Mouse (Mus musculus) megakaryocyte progenitor cell, adult 5-6 weeks (primary cell): ENCODE measurements around the gene Phf13. TPM values are rescaled to one million over a fixed set of nuclear protein-coding genes. Genes with fewer than 3 reads are reported as not detected.
"Not testable (repeated sequence)": the region's sequence is repeated elsewhere in the genome, so short reads cannot be mapped to it uniquely, and the experiment has no call there.

ENCODE experiments used
- ATAC-seq: replicated peaks from 2 replicates; pipeline ENCODE4 v1.8.0; 2016; ENCODE audit warnings: mild to moderate bottlenecking, moderate TSS enrichment, inconsistent platforms; ENCODE audit not compliant: poor library complexity
- total RNA-seq, 2 experiments: library from RNA; stranded (forward) in 1 of 2; stranded (reverse) in 1 of 2; fragments of 157-497, 149-512 nt in 1 of 2; fragments of 200-1000 nt in 1 of 2; gene quantifications; 2 replicates each; pipeline versions ENCODE4 v1.2.3 to v1.2.4; 2015 to 2017

Gene Phf13
- total RNA-seq (2015) (2.8 and 4.6 TPM in 2 replicates), total RNA-seq (2017) (1.0 and 2.7 TPM in 2 replicates)

DNA sequence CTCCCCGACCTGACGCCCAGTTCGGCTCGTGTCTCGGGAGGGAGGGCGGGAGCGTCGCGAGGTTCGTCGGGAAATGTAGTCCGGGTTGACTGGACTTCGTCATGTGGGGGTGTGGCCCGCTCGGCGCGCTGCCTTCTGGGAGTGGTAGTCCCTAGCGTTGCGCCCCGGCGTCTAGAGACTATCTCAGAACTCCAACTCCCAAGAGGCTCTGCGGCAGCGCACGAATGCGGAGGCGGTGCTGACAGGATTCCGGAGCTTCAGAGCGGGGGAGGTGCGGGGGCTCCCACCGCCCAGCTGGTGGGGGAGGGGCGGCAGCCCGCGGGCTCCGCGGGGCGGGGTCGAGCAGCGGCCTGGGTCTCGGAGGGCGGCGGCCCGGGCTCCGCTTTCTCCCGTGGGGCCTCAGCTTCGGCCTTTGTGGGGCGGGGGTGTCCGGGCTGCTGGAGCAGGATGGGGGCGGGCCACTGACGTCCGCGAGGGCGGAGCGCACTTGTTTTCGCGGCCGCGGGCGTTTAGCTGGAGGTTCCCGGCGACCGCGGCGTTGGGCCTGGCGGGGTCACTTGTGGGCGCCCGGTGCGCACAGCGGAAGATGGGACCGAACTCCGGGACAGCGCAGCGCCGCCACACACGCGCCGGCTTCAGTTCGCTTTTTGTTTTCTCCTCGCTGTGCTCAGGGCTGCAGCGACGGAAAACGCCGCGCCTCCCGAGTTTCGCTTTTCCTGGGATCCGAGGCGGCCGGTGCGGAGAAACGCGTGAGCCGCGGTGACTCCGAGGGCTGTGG lies at the start of gene Phf13:
Gene Phf13 (minus strand): TSS at position 86 of the 778 bp plus-strand sequence.
- ATAC-seq: peak; percentile 84

GRCm38 (mm10) chr4:152044609-152045008 lies 48.6 kb upstream of the Phf13 start:
- no peak for ATAC-seq

- ATAC-seq: no peak
Measured at GRCm38 (mm10) chr4:152043171-152043570, 47.1 kb upstream of the Phf13 start.

GRCm38 (mm10) chr4:152041924-152042641 lies 46.0 kb upstream of the Phf13 start:
- no peak for ATAC-seq

- ATAC-seq: no peak
Measured at GRCm38 (mm10) chr4:152039831-152040310, 43.8 kb upstream of the Phf13 start.

- ATAC-seq: peak; percentile 88
Measured at GRCm38 (mm10) chr4:152038985-152039830, 43.1 kb upstream of the Phf13 start, which contains the start of gene Nol9. Gene Nol9, plus strand, starts transcription at chr4:152039321.

DNA sequence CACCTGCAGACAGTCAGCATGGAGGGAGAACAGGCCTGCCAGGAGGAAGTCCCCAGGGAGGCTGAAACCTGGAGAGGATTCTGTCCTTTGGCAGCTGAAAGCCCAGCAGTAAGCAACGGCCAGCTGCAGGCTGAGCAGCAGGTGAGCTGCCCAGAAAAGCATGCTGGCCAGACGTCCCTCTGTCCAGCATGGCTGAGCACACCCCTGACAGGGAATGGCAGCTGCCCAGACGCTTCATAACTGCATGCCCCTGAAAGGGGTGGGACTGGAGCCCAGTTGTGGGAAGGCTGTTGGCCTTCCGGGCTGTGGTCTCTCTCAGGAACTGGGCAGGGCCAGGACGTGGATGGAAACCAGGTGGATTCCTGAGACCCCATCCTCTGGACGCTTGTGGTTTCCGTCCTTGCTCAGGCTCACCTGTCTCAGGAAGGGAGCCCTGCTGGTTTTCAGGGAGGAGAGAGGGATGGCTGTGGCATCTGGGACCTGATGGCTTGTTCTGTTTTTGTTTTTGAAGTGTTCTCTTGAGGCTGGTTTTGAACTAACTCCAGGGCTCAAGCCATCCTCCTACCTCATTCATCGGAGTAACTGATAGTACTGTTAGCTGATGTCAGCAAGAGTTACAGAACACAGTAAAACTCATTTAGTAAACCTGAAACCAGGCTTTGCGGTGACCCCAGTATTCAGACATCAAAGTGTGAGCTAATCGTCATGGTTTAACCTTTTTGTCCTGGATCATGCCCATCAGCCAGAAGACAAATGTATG lies 42.3 kb upstream of the Phf13 start, which contains the start of gene Tas1r1:
Gene Tas1r1 (minus strand): TSS at position 344 of the 760 bp plus-strand sequence.
- peak; percentile 33 for ATAC-seq

DNA sequence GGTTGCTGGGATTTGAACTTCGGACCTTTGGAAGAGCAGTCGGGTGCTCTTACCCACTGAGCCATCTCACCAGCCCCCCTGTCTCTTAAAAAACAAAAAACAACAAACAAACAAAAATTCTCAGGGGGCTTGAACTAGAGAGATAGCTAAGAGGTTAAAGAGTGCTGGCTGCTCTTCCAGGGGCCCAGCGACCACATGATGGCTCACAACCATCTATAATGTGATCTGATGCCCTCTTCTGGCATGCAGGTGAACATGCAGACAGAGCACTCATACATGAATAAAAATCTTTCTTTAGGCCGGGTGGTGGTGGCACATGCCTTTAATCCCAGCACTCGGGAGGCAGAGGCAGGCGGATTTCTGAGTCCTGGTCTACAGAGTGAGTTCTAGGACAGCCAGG lies 40.4 kb upstream of the Phf13 start:
- ATAC-seq: not testable (repeated sequence)

DNA sequence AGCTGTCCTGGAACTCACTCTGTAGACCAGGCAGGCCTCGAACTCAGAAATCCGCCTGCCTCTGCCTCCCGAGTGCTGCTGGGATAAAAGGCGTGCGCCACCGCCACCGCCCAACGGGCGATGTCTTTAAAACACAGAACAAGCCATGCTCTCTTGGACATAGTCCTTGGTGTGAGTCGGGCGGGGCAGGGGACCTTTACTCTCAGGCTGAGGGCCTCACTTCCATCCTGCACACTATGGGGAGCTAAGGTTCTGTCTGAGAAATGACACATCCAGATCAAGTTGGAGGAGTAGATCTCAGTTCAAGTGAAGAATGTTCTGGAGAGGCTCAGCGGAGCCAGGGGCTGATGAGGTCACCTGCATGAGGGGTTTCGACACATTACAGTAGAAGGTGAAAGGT lies 36.9 kb upstream of the Phf13 start:
- no peak for ATAC-seq

GRCm38 (mm10) chr4:152029997-152030396 lies 33.9 kb upstream of the Phf13 start:
- ATAC-seq: peak; percentile 30

DNA sequence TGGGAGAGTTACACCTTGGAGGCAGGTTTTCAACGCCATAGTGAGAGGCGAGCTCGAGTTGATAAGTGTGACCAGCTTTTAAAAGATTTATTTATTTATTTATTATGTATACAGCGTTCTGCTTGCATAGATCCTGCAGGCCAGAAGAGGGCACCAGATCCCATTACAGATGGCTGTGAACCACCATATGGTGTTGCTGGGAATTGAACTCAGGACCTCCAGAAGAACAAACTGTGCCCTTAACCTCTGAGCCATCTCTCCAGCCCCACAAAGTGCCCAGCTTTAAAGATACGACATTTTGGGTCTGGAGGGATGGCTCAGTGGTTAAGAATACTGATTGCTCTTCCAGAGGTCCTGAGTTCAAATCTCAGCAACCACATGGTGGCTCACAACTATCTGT lies 33.0 kb upstream of the Phf13 start:
- no peak for ATAC-seq

- ATAC-seq: no peak
Measured at GRCm38 (mm10) chr4:152028456-152028855, 32.4 kb upstream of the Phf13 start.

DNA sequence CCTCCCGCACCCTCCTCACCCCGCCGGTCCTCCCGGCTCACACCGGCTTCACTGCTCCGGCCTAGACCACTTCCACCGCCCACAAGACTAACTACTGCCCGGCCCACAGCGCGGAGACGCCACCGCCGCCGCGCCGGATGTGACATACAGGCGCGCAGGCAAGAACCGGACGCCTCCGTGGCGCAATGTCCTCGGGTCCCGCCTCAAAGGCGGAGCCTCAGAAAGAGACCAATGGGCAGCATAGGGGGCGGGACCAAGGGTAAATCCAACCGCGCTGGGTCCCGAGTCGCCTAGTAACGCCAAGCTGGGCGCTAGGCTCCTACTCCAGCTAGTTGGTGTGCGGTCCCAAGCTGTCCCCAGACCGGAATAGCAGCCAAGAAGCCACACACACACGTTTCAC lies 31.5 kb upstream of the Phf13 start, which contains the start of gene Zbtb48:
Gene Zbtb48 (minus strand): TSS at position 148 of the 400 bp plus-strand sequence.
- ATAC-seq: peak; percentile 86

DNA sequence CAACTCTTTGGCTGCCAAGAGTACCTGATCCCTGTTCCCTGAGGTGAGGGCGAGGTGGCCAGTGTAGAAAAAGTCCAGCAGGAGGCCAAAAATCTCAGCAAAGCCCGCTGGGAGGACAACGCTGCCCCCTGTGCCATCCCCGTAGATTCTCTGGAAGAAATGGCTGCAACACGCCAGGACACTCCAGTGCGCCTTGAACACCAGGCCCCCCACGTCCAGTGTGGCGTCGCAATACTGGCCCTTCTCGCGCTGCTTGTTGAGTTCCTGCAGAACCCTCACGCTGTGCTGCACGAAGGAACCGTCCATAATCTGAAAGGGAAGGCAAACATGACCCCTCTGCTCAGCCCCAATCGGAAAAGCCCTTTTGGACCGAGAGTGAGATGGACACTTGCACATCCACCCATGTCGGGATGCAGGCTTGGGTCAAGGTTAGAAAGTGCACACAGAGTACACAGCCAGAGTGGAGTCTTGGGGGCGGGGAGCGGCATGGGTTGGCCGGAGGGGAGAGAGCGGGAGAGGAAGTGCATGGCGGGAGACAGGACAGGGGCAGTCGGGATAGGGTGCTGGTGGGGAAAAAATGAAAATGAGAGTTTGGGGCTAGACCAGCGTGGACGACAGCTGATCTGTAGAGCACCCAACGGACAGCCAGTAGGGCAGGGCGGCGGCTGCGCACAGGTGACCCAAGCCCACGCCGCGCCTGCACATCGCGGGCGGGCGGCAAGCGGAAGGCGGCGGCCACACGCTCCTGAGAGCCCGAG lies 30.9 kb upstream of the Phf13 start:
- peak; percentile 15 for ATAC-seq

- no peak for ATAC-seq
Measured at GRCm38 (mm10) chr4:152024525-152024924, 28.5 kb upstream of the Phf13 start.

DNA sequence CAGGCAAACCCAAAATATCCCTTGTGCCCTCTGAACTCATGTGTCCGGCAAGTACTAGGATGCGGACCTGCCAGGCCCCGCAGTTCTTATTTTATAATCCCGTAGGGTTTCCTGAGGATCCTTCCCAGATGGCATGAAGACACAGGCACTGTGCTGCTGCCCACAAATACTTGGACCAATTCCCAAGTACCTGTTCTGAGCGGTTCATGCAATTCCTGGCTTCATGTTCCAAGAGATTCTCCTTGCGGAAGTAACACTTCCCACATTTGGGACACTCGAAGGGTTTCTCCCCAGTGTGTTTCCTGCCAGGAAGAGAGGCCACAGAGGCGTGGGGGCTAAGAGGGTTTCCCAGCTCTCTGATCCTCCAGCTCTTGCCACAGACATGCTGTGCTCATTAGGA lies 26.4 kb upstream of the Phf13 start:
- ATAC-seq: no peak

- peak; percentile 27; the same call in 1 of the 2 replicates for ATAC-seq
Measured at GRCm38 (mm10) chr4:152021568-152022097, 25.6 kb upstream of the Phf13 start.

GRCm38 (mm10) chr4:152020024-152020423 lies 24.0 kb upstream of the Phf13 start:
- no peak for ATAC-seq

DNA sequence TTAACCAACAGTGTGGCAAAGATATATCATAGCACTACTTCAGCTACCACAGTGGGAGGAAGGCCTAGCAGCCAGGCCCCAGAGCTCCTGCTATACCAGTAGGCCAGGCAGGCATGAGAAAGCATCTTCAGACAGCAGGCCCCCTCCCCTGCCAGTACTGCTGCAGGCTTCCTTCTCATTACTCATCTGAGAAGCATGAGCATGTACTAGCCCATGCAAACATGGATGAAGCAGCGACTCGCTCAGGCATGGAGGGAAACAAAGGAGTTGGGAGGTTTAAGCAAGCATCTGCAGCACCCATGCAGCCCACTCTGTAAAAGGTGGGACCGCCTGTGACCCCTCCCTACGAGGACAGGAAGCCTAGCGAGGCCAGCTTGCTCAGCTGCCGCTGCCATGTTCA lies 23.0 kb upstream of the Phf13 start:
- ATAC-seq: no peak
